Mouse (Mus musculus): Measurements from ENCODE around the gene Exosc6.
"Not testable (repeated sequence)": the region's sequence is repeated elsewhere in the genome, so short reads cannot be mapped to it uniquely, and the experiment has no call there.

DNA sequence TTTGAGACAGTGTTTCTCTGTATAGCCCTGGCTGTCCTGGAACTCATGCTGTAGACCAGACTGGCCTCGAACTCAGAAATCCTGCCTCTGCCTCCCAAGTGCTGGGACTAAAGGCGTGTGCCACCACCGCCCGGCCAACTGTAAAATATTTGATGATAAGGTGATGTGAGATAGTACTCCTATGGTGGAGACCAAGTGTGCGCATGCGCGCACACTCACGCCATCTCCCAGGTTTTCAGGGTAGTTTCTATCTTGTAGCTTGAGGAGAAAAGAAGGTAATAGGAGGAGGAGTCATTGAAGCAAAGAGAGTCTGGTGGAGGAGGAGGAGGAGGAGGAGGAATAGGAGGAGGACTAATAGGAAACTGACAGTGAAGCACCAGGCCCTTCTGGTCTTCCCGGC is 12.5 kb downstream of the Exosc6 start:
- not testable (repeated sequence) for TF ChIP-seq POLR2A (IDR thresholded peaks at IDR 0.05; ENCODE audit: low read depth, low read length); CTCF (IDR thresholded peaks at IDR 0.05; ENCODE audit: extremely low read depth, insufficient read depth, insufficient read length, insufficient replicate concordance)

All from spleen, adult 2 months (tissue).